Comparison of ENCODE assay signal across 26 mouse cellular contexts in genomic region chr7:111997441-111997840, GRCm38 (mm10). TPM values are rescaled to one million over a fixed set of nuclear protein-coding genes. Genes with fewer than 3 reads are reported as not detected.
A peak's percentile ranks its signal among the peaks of the same experiment; 100 is the strongest.
DNase-seq lines count a peak whose midpoint lies in the region; ATAC-seq and TF ChIP-seq lines count a peak whose summit lies in the region.
"Had no signal": no experiment of that assay in that cellular context is flagged by ENCODE, and none has a peak within 500 bp of the region (broad histone marks: within the 10 kb centered on the region; RNA-seq: fewer than 3 reads in every experiment).

No protein-coding gene starts in this region.

- H3K36me3 ChIP-seq in forebrain, postnatal 0 days (ENCODE audit: insufficient read depth), result no peaks in the 10 kb centered on the region
- no peaks in the 10 kb centered on the region for H3K36me3 ChIP-seq in forebrain, embryonic 15.5 days
- no peaks in the 10 kb centered on the region for H3K36me3 ChIP-seq in lung, embryonic 16.5 days (ENCODE audit: control insufficient read depth, insufficient read depth, low read length)
- H3K36me3 ChIP-seq: heart, embryonic 13.5 days; hindbrain, embryonic 10.5 days; hindbrain, embryonic 15.5 days; limb, embryonic 13.5 days; midbrain, embryonic 15.5 days; neural tube, embryonic 15.5 days had no signal

- H3K9me3 ChIP-seq in forebrain, postnatal 0 days (ENCODE audit: low read length), result no peaks in the 10 kb centered on the region
- peaks cover 3% of the 10 kb centered on the region; the same call in 1 of the 2 replicates for H3K9me3 ChIP-seq in forebrain, embryonic 15.5 days
- 0 out of 2 replicates have a peak, but pooled peaks cover 2% of the 10 kb centered on the region for H3K9me3 ChIP-seq in lung, embryonic 16.5 days (ENCODE audit: control insufficient read depth, low read length)
- H3K9me3 ChIP-seq: hindbrain, embryonic 15.5 days; limb, embryonic 13.5 days; midbrain, embryonic 15.5 days; neural tube, embryonic 15.5 days had no signal

- TF ChIP-seq CTCF in forebrain, postnatal 0 days (IDR thresholded peaks at IDR 0.05; ENCODE audit: low read depth), result no peak

- H3K9ac ChIP-seq in forebrain, postnatal 0 days, result no peak overlapping the region
- H3K9ac ChIP-seq in forebrain, embryonic 15.5 days (replicated peaks), result no peak overlapping the region
- no peak overlapping the region for H3K9ac ChIP-seq in lung, embryonic 16.5 days (ENCODE audit: low read length)
- H3K9ac ChIP-seq: heart, embryonic 13.5 days; hindbrain, embryonic 15.5 days; limb, embryonic 13.5 days; midbrain, embryonic 15.5 days; neural tube, embryonic 15.5 days had no signal

- H3K27ac ChIP-seq in forebrain, postnatal 0 days (ENCODE audit: low read depth, low read length), result no peak overlapping the region
- H3K27ac ChIP-seq in forebrain, embryonic 15.5 days (replicated peaks), result no peak overlapping the region
- no peak overlapping the region for H3K27ac ChIP-seq in lung, embryonic 16.5 days (ENCODE audit: low read length)
- H3K27ac ChIP-seq: hindbrain, embryonic 10.5 days; hindbrain, embryonic 15.5 days; layer of hippocampus, adult 2 months; limb, embryonic 13.5 days; macrophage; midbrain, embryonic 15.5 days; neural tube, embryonic 15.5 days had no signal

- DNase-seq in forebrain, postnatal 0 days, result peak; percentile 38
- DNase-seq in lung, postnatal 14 days, result no peak
- peak; percentile 19 for DNase-seq in brain, adult 2 months (ENCODE audit: low read depth, low spot score)
- DNase-seq in ovary, postnatal 36 days (ENCODE audit: low spot score), result no peak
- DNase-seq: adrenal gland, postnatal 25 days; cerebellum, adult 2 months; cerebellum, postnatal 14 days; heart, postnatal 14 days; kidney, adult 2 months; kidney, postnatal 36 days; lung, adult 2 months; right cerebral cortex, postnatal 4 days had no signal

- H3K27me3 ChIP-seq in forebrain, postnatal 0 days (ENCODE audit: insufficient read depth, low read length), result no peaks in the 10 kb centered on the region
- H3K27me3 ChIP-seq in forebrain, embryonic 15.5 days, result no peaks in the 10 kb centered on the region
- no peaks in the 10 kb centered on the region for H3K27me3 ChIP-seq in lung, embryonic 16.5 days (ENCODE audit: control insufficient read depth, insufficient read depth, low read depth, low read length)
- H3K27me3 ChIP-seq: heart, embryonic 13.5 days; hindbrain, embryonic 15.5 days; limb, embryonic 13.5 days; midbrain, embryonic 15.5 days; neural tube, embryonic 15.5 days had no signal

- peak; percentile 63 for ATAC-seq in forebrain, postnatal 0 days
- ATAC-seq in forebrain, embryonic 15.5 days (replicated peaks), result no peak
- ATAC-seq in lung, embryonic 16.5 days (ENCODE audit: low read depth), result peak; percentile 38; the same call in 1 of the 2 replicates
- peak; percentile 49 for ATAC-seq in megakaryocyte, adult 5-6 weeks (ENCODE audit: poor library complexity, severe bottlenecking)
- ATAC-seq: CD4-positive, CD25-positive, alpha-beta regulatory T cell, adult 4 months; inflammation-experienced regulatory T-cells, adult 6 months; midbrain, embryonic 15.5 days had no signal

- no peaks in the 10 kb centered on the region for H3K4me1 ChIP-seq in forebrain, postnatal 0 days (ENCODE audit: insufficient read depth)
- peaks cover 14% of the 10 kb centered on the region; the same call in 1 of the 2 replicates for H3K4me1 ChIP-seq in forebrain, embryonic 15.5 days
- no peaks in the 10 kb centered on the region for H3K4me1 ChIP-seq in lung, embryonic 16.5 days (replicated peaks; ENCODE audit: control insufficient read depth, insufficient read depth, low read length)
- H3K4me1 ChIP-seq: hindbrain, embryonic 10.5 days; hindbrain, embryonic 15.5 days; limb, embryonic 13.5 days; midbrain, embryonic 15.5 days; neural tube, embryonic 15.5 days had no signal

- no peak overlapping the region for H3K4me2 ChIP-seq in forebrain, postnatal 0 days (ENCODE audit: low read depth)
- no peak overlapping the region for H3K4me2 ChIP-seq in forebrain, embryonic 15.5 days (replicated peaks)
- H3K4me2 ChIP-seq in lung, embryonic 16.5 days (ENCODE audit: low read depth, low read length), result no peak overlapping the region
- H3K4me2 ChIP-seq: heart, embryonic 13.5 days; hindbrain, embryonic 15.5 days; limb, embryonic 13.5 days; liver, embryonic 11.5 days; midbrain, embryonic 15.5 days; neural tube, embryonic 15.5 days had no signal

- WGBS in forebrain, postnatal 0 days, result 21% methylated on average over 2 of the region's 2 CpGs
- 31% methylated on average over 2 of the region's 2 CpGs for WGBS in forebrain, embryonic 15.5 days
- 38% methylated on average over 2 of the region's 2 CpGs for WGBS in lung, embryonic 16.5 days

- H3K4me3 ChIP-seq in forebrain, postnatal 0 days (ENCODE audit: low read depth, low read length), result no peak overlapping the region
- H3K4me3 ChIP-seq in forebrain, embryonic 15.5 days, result no peak overlapping the region
- H3K4me3 ChIP-seq in lung, embryonic 16.5 days (ENCODE audit: low read length), result no peak overlapping the region
- H3K4me3 ChIP-seq: heart, embryonic 13.5 days; hindbrain, embryonic 10.5 days; hindbrain, embryonic 15.5 days; layer of hippocampus, adult 2 months; limb, embryonic 13.5 days; midbrain, embryonic 15.5 days; neural tube, embryonic 15.5 days had no signal

RNA-seq across cellular contexts. Expression of gene Usp47, which starts 25.9 kb away (rescaled TPM):
- 102 and 121 TPM in 2 replicates for total RNA-seq in forebrain, postnatal 0 days (2014; rRNA removed)
- 44.0 and 52.0 TPM in 2 replicates for polyA plus RNA-seq in forebrain, postnatal 0 days (2015; fragmentation: Nextera tagmentation; extraction: Ambion mirVana)
- 88.1 and 91.3 TPM in 2 replicates for polyA plus RNA-seq in forebrain, embryonic 15.5 days (2015; fragmentation: Nextera tagmentation; extraction: Ambion mirVana)
- polyA plus RNA-seq in lung, embryonic 16.5 days (2015; fragmentation: Nextera tagmentation; extraction: Ambion mirVana), result 64.6 and 71.5 TPM in 2 replicates
- total RNA-seq in megakaryocyte, adult 5-6 weeks (2015), result 46.7 and 50.4 TPM in 2 replicates
- 106 and 112 TPM in 2 replicates for total RNA-seq in megakaryocyte, adult 5-6 weeks (2017)

Comparison
In these comparisons a context has a peak if more than half of its experiments do, and no peak if none do; other contexts are left out.
1. DNase-seq: peak in forebrain, postnatal 0 days (single experiment) and brain, adult 2 months (single experiment); none in lung, postnatal 14 days (single experiment) and ovary, postnatal 36 days (single experiment).